Mouse (Mus musculus) left cerebral cortex, adult 18-20 months (tissue): ENCODE measurements at regions not wholly inside any gene's neighbourhood (a gene's known extent, or its start where the extent isn't known, plus 50 kb on each side); places are given as distances from the start of the nearest gene placed in this dataset.

ENCODE experiments used
- DNase-seq, 2 experiments: peaks; one replicate each; pipeline ENCODE4 v3.0.0; 2021 to 2022; ENCODE audit warnings: low spot score in 2 of 2, mixed read lengths in 1 of 2

DNA sequence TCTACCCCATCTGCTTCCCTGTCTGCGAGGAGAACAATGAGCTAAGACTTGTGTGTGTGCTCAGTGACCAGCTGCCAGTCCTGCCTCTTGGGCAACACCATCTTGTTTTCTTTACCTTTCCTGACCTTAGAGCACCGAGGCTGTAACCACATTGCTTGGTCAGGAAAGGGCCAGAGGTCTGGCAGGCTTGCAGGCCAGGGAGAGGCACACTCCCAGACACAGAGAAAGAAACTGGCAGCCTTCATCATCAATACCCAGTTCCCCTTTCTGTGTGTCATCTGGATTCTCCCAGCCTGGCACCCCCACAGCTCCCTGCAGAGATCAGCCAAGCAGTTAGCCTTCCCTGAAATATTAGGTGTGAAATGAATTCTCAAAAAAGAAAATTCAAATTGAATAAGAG is 198.8 kb downstream of the Bcor start:
- no peak for DNase-seq

DNA sequence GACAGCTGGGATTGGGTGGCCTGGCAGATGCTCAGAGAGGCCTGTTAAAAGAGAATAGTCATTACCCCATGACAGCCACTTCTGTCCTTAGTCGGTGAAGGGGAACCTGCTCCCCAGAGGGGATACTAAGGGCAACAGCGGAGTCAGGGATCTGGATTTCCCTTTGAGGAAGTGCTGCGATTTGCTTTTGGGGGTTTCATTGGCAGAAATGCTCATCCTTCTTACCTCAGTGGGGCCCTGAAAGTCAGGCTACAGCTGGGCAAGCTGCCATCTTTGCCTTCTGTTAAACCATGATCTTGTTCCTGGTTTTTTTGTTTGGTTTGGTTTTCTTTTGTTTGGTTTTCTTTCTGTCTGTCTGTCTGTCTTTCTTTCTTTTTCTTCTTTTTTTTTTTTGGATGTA is 195.7 kb downstream of the Bcor start:
- DNase-seq: no peak

DNA sequence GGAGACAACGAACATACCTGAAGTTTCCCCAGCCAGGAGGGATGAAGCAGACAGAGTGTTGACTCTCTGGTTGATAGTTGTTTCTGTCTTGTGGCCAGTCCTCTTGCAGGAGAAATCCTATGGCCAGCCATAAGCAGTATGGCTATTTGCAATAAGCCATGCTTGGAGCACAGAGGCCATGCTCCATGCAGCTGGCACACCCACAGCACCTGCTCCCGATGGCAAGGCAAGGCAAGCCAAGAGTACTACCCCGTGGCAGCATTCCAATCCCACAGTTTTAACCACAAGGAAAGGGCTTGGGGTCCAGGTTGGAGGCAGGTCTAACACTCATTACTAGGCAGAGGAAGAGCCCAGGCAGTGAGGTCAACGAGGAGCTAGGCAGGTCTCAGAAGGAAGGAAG is 181.5 kb downstream of the Bcor start:
- no peak for DNase-seq

DNA sequence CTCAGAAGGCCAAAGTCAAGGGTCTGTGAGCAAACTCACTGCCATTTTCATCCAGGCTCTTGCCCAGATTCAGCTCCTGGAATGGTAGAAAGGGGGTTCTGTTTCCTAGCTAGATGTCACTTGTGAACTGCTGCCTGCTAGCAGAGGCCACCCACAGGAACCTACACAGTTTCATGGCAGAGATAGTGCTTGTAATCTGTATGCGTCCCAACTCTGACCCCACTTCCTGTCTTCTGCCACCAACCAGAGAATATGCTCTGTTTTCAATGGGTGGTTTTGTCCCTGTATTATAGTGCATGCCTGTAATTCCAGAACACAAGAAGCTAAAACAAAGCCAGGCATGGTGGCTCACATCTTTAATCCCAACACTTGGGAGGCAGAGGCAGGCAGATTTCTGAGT is 176.9 kb downstream of the Bcor start:
- DNase-seq: no peak
